Mouse (Mus musculus): ENCODE results near the gene Il23a. TPM values are rescaled to one million over a fixed set of nuclear protein-coding genes. Genes with fewer than 3 reads are reported as not detected.
A peak's percentile ranks its signal among the peaks of the same experiment; 100 is the strongest.

The Il23a gene
- 0.05 and 0.10 TPM in 2 replicates for polyA plus RNA-seq (2012; rRNA removed)

DNA sequence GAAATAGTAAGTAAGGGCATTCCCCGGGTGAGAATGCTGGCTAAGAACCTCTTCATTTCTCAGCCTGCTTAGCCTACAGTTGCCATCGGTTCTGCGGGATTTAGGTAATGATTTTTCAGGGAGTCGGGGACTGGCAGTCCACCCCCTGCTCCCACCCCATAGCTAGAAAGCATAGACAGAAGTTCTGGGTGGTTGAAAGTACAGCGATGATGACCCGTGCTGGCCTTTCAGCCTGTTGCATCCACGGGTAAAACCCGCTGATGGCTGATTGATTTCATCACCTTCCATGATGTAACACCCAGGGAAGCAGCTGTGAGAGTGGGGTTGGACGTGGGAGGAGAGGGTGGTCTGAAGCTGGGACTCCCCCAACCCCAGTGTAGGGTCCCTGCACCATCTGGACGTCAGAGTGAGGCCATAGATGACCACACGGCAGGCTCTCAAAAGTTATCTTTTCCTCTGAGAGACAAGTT, at the start of gene Il23a:
Gene Il23a, minus strand, starts transcription at position 51 of the 470 bp plus-strand sequence.
- Histone ChIP-seq H3K4me3 (ENCODE audit: insufficient read depth, low read depth, low read length) (no peak within 1 kb of the TSS), H3K4me1 (ENCODE audit: control insufficient read depth, insufficient read depth, low read length) (peaks cover 1% of the 10 kb centered on the region; the same call in 1 of the 2 replicates), H3K27me3 (replicated peaks; ENCODE audit: control insufficient read depth, insufficient read depth, low read length) (no peaks in the 10 kb centered on the region), H3K27ac (ENCODE audit: insufficient read depth, low read depth, low read length) (no peak within 1 kb of the TSS), H3K36me3 (ENCODE audit: control insufficient read depth, insufficient read depth, low read length) (no peaks in the 10 kb centered on the region)
- 72% methylated on average over 11 of the region's 11 CpGs for WGBS
- TF ChIP-seq POLR2A (IDR thresholded peaks at IDR 0.05; ENCODE audit: low read depth, low read length), result no peak
- no peak for TF ChIP-seq CTCF (conservative IDR thresholded peaks at IDR 0.05; ENCODE audit: insufficient read depth, insufficient read length, low read depth, low read length)
- DNase-seq, result no peak

DNA sequence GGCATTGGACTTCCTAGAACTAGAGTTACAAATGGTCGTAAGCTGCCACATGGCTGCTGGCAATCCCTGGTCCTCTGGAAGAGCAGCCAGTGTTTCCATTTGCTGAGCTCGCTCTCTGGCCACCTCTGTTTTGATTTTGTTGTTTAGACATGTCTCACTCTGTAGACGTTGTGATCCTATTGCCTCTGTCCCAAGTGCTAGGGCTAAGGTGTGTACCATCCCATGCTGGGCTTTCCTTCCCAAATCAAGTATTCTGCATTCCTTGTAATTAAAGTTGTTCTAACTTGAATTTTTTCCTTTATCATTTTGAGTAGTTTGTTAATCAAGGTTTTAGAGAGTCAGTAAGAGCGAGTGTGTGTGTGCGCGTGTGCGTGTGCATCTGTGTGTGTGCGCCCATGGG, 49.0 kb upstream of the Il23a start:
- 85% methylated on average over 8 of the region's 8 CpGs for WGBS
- no peak overlapping the region for H3K27ac ChIP-seq (ENCODE audit: insufficient read depth, low read depth, low read length)

DNA sequence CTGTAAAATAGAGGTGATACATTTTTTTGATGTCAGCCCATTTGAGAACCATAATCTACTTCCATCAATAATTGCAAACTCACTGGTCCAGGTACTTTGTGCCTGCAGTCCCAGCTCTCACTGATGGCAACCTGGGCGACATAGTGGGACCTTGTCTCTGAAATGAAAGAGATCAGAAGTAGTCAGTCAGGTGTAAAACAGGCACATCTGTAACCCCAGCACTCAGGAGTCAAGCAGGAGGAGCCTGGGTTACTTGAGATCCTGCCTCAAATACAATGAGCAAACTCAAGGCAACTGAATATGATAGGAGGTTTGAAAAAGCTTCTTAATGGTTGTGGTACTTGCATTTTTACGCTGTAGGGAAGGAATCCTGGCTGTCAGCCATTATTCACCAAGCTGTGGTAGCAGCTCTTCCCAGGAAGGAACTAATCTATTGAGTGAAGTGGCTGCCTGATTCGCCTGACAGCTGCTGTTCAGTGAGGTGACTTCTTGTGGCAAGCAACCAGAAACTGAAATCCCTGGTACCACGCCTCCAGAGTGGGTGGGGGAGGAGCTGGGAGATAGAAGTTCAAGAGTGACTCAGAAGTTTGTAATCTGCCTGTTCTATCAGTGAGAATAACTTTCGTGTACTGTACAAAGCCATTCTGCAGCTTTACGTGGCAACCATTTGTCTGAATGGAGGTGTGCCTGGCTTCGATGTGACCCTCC, 46.2 kb upstream of the Il23a start:
- TF ChIP-seq CTCF (conservative IDR thresholded peaks at IDR 0.05; ENCODE audit: insufficient read depth, insufficient read length, low read depth, low read length), result no peak
- TF ChIP-seq POLR2A (IDR thresholded peaks at IDR 0.05; ENCODE audit: low read depth, low read length), result no peak
- H3K4me1 ChIP-seq (ENCODE audit: control insufficient read depth, insufficient read depth, low read length), result peaks cover 9% of the 10 kb centered on the region
- H3K36me3 ChIP-seq (ENCODE audit: control insufficient read depth, insufficient read depth, low read length), result no peaks in the 10 kb centered on the region
- H3K27ac ChIP-seq (ENCODE audit: insufficient read depth, low read depth, low read length), result peak overlapping the region; percentile 36; the same call in 1 of the 2 replicates
- WGBS, result 7% methylated on average over 7 of the region's 7 CpGs
- DNase-seq, result peak; percentile 91
- H3K4me3 ChIP-seq (ENCODE audit: insufficient read depth, low read depth, low read length), result no peak overlapping the region
- no peaks in the 10 kb centered on the region for H3K27me3 ChIP-seq (replicated peaks; ENCODE audit: control insufficient read depth, insufficient read depth, low read length)

More for the DNA sequence above, 49.0 kb upstream of the Il23a start:
- peaks cover 5% of the 10 kb centered on the region for H3K36me3 ChIP-seq (ENCODE audit: control insufficient read depth, insufficient read depth, low read length)
- no peaks in the 10 kb centered on the region for H3K27me3 ChIP-seq (replicated peaks; ENCODE audit: control insufficient read depth, insufficient read depth, low read length)
- no peak for TF ChIP-seq CTCF (conservative IDR thresholded peaks at IDR 0.05; ENCODE audit: insufficient read depth, insufficient read length, low read depth, low read length)
- no peak for TF ChIP-seq POLR2A (IDR thresholded peaks at IDR 0.05; ENCODE audit: low read depth, low read length)
- H3K4me3 ChIP-seq (ENCODE audit: insufficient read depth, low read depth, low read length), result no peak overlapping the region
- H3K4me1 ChIP-seq (ENCODE audit: control insufficient read depth, insufficient read depth, low read length), result peaks cover 9% of the 10 kb centered on the region
- no peak for DNase-seq

DNA sequence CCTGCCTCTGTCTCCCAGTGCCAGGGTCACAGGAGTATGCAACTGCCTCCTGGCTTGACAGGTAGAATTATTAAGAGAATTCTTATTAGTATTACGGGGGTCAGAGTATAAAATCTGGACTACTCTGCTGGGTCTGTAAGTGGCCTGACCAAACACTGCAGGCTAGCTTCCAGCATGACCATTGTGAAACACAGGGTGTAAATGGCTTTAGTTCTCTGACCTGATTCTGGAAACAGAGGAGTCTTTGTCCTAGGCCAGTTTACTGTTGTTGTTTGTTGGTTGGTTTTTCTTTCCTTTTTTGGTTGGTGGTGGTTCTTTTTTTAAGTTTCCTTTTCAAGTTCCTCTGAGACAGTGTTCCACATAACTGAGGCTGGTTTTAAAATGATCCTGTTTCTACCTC, 44.9 kb upstream of the Il23a start:
- H3K4me3 ChIP-seq (ENCODE audit: insufficient read depth, low read depth, low read length), result no peak overlapping the region
- DNase-seq, result no peak
- H3K36me3 ChIP-seq (ENCODE audit: control insufficient read depth, insufficient read depth, low read length), result no peaks in the 10 kb centered on the region
- TF ChIP-seq POLR2A (IDR thresholded peaks at IDR 0.05; ENCODE audit: low read depth, low read length), result no peak
- TF ChIP-seq CTCF (conservative IDR thresholded peaks at IDR 0.05; ENCODE audit: insufficient read depth, insufficient read length, low read depth, low read length), result no peak
- 69% methylated on average over 1 of the region's 1 CpGs for WGBS
- H3K27me3 ChIP-seq (replicated peaks; ENCODE audit: control insufficient read depth, insufficient read depth, low read length), result no peaks in the 10 kb centered on the region
- H3K27ac ChIP-seq (ENCODE audit: insufficient read depth, low read depth, low read length), result no peak overlapping the region
- H3K4me1 ChIP-seq (ENCODE audit: control insufficient read depth, insufficient read depth, low read length), result peaks cover 12% of the 10 kb centered on the region

GRCm38 (mm10) chr10:128340257-128340656, 41.7 kb upstream of the Il23a start:
- H3K4me1 ChIP-seq (ENCODE audit: control insufficient read depth, insufficient read depth, low read length), result peaks cover 26% of the 10 kb centered on the region
- no peak for DNase-seq
- H3K36me3 ChIP-seq (ENCODE audit: control insufficient read depth, insufficient read depth, low read length), result no peaks in the 10 kb centered on the region
- WGBS, result 72% methylated on average over 2 of the region's 2 CpGs
- H3K4me3 ChIP-seq (ENCODE audit: insufficient read depth, low read depth, low read length), result no peak overlapping the region
- TF ChIP-seq POLR2A (IDR thresholded peaks at IDR 0.05; ENCODE audit: low read depth, low read length) (no peak), CTCF (conservative IDR thresholded peaks at IDR 0.05; ENCODE audit: insufficient read depth, insufficient read length, low read depth, low read length) (0 out of 2 replicates have a peak, but pooled peaks have one; percentile 12)
- no peaks in the 10 kb centered on the region for H3K27me3 ChIP-seq (replicated peaks; ENCODE audit: control insufficient read depth, insufficient read depth, low read length)
- H3K27ac ChIP-seq (ENCODE audit: insufficient read depth, low read depth, low read length), result no peak overlapping the region

- H3K27ac ChIP-seq (ENCODE audit: insufficient read depth, low read depth, low read length), result 0 out of 2 replicates have a peak overlapping the region, but pooled peaks have one; percentile 26
- DNase-seq, result no peak
- H3K27me3 ChIP-seq (replicated peaks; ENCODE audit: control insufficient read depth, insufficient read depth, low read length), result no peaks in the 10 kb centered on the region
- no peak for TF ChIP-seq CTCF (conservative IDR thresholded peaks at IDR 0.05; ENCODE audit: insufficient read depth, insufficient read length, low read depth, low read length)
- TF ChIP-seq POLR2A (IDR thresholded peaks at IDR 0.05; ENCODE audit: low read depth, low read length), result no peak
- peak overlapping the region; percentile 26; the same call in 1 of the 2 replicates for H3K4me3 ChIP-seq (ENCODE audit: insufficient read depth, low read depth, low read length)
- H3K36me3 ChIP-seq (ENCODE audit: control insufficient read depth, insufficient read depth, low read length), result no peaks in the 10 kb centered on the region
- WGBS, result 22% methylated on average over 2 of the region's 2 CpGs
- peaks cover 21% of the 10 kb centered on the region for H3K4me1 ChIP-seq (ENCODE audit: control insufficient read depth, insufficient read depth, low read length)
Observed at GRCm38 (mm10) chr10:128338948-128339347, 40.4 kb upstream of the Il23a start.

- peak; percentile 42 for DNase-seq
- 8% methylated on average over 5 of the region's 5 CpGs for WGBS
Observed at GRCm38 (mm10) chr10:128338415-128338814, 39.9 kb upstream of the Il23a start.

More at GRCm38 (mm10) chr10:128338415-128338814, 39.9 kb upstream of the Il23a start:
- H3K27me3 ChIP-seq (replicated peaks; ENCODE audit: control insufficient read depth, insufficient read depth, low read length), result no peaks in the 10 kb centered on the region
- H3K36me3 ChIP-seq (ENCODE audit: control insufficient read depth, insufficient read depth, low read length), result no peaks in the 10 kb centered on the region
- peaks cover 20% of the 10 kb centered on the region for H3K4me1 ChIP-seq (ENCODE audit: control insufficient read depth, insufficient read depth, low read length)
- peak overlapping the region; percentile 99 for H3K27ac ChIP-seq (ENCODE audit: insufficient read depth, low read depth, low read length)
- TF ChIP-seq POLR2A (IDR thresholded peaks at IDR 0.05; ENCODE audit: low read depth, low read length) (no peak), CTCF (conservative IDR thresholded peaks at IDR 0.05; ENCODE audit: insufficient read depth, insufficient read length, low read depth, low read length) (no peak)
- H3K4me3 ChIP-seq (ENCODE audit: insufficient read depth, low read depth, low read length), result peak overlapping the region; percentile 95
